Mouse (Mus musculus) frontal cortex, postnatal 25 days (tissue): ENCODE data around the gene Lsamp.

Experiments used
- DNase-seq, 2 experiments: peaks; one replicate each; pipeline ENCODE4 v3.0.0; 2022; ENCODE audit warnings: low spot score in 2 of 2

The Lsamp gene

GRCm38 (mm10) chr16:41764285-41764684 lies 1780.1 kb downstream of the Lsamp start:
- DNase-seq: no peak

GRCm38 (mm10) chr16:41771427-41772125 lies 1787.4 kb downstream of the Lsamp start:
- DNase-seq: no peak

- no peak for DNase-seq
Observed at GRCm38 (mm10) chr16:41777586-41777985, 1793.4 kb downstream of the Lsamp start.

GRCm38 (mm10) chr16:41785600-41785999 lies 1801.4 kb downstream of the Lsamp start:
- DNase-seq: no peak

- no peak for DNase-seq
Observed at GRCm38 (mm10) chr16:41786704-41787103, 1802.5 kb downstream of the Lsamp start.

GRCm38 (mm10) chr16:41787146-41787545 lies 1803.0 kb downstream of the Lsamp start:
- no peak for DNase-seq

GRCm38 (mm10) chr16:41790016-41790415 lies 1805.9 kb downstream of the Lsamp start:
- DNase-seq: no peak

GRCm38 (mm10) chr16:41820369-41820768 lies 1836.2 kb downstream of the Lsamp start:
- DNase-seq: no peak

GRCm38 (mm10) chr16:41826899-41827604 lies 1842.9 kb downstream of the Lsamp start:
- DNase-seq: no peak

GRCm38 (mm10) chr16:41827605-41827948 lies 1843.4 kb downstream of the Lsamp start:
- DNase-seq: no peak

GRCm38 (mm10) chr16:41834637-41835036 lies 1850.5 kb downstream of the Lsamp start:
- no peak for DNase-seq

- no peak for DNase-seq
Observed at GRCm38 (mm10) chr16:41835745-41836144, 1851.6 kb downstream of the Lsamp start.

GRCm38 (mm10) chr16:41839751-41840404 lies 1855.7 kb downstream of the Lsamp start:
- DNase-seq: no peak

GRCm38 (mm10) chr16:41846903-41847302 lies 1862.7 kb downstream of the Lsamp start:
- no peak for DNase-seq

GRCm38 (mm10) chr16:41871917-41872593 lies 1887.9 kb downstream of the Lsamp start:
- DNase-seq: no peak

GRCm38 (mm10) chr16:41888546-41889165 lies 1904.5 kb downstream of the Lsamp start:
- no peak for DNase-seq

- DNase-seq: no peak
Observed at GRCm38 (mm10) chr16:41900783-41901182, 1916.6 kb downstream of the Lsamp start.

- no peak for DNase-seq
Observed at GRCm38 (mm10) chr16:41903654-41904053, 1919.5 kb downstream of the Lsamp start.

GRCm38 (mm10) chr16:41912584-41913193 lies 1928.5 kb downstream of the Lsamp start:
- DNase-seq: no peak

- DNase-seq: no peak
Observed at GRCm38 (mm10) chr16:41913346-41913745, 1929.2 kb downstream of the Lsamp start.

GRCm38 (mm10) chr16:41916342-41916741 lies 1932.2 kb downstream of the Lsamp start:
- no peak for DNase-seq
